Mouse (Mus musculus): Measurements from ENCODE around the gene Cyp2w1. TPM values are rescaled to one million over a fixed set of nuclear protein-coding genes. Genes with fewer than 3 reads are reported as not detected.

The Cyp2w1 gene
- polyA plus RNA-seq, 1 experiment from 2014 or later = 0.41 TPM

GRCm38 (mm10) chr5:139404801-139405401 is 52.5 kb downstream of the Cyp2w1 start, which contains the start of gene C130050O18Rik:
TSS of gene C130050O18Rik (plus strand) at chr5:139405280.
- no peaks in the 10 kb centered on the region for H3K9me3 ChIP-seq (replicated peaks)
- no peaks in the 10 kb centered on the region for H3K36me3 ChIP-seq
- no peak within 1 kb of the TSS for H3K4me2 ChIP-seq (replicated peaks)
- H3K27ac ChIP-seq = peak within 1 kb of the TSS; percentile 44
- WGBS = 75% methylated on average over 6 of the region's 6 CpGs
- ATAC-seq (ENCODE audit: low FRiP score) = no peak
- no peak within 1 kb of the TSS for H3K4me3 ChIP-seq
- H3K4me1 ChIP-seq = peaks cover 19% of the 10 kb centered on the region
- H3K27me3 ChIP-seq = no peaks in the 10 kb centered on the region
- peak within 1 kb of the TSS; percentile 6; the same call in 1 of the 2 replicates for H3K9ac ChIP-seq

GRCm38 (mm10) chr5:139405478-139405877 is 53.1 kb downstream of the Cyp2w1 start:
- WGBS = 76% methylated on average over 7 of the region's 7 CpGs
- H3K4me1 ChIP-seq = peaks cover 19% of the 10 kb centered on the region
- H3K4me2 ChIP-seq (replicated peaks) = no peak overlapping the region
- H3K27me3 ChIP-seq = no peaks in the 10 kb centered on the region
- ATAC-seq (ENCODE audit: low FRiP score) = no peak
- no peaks in the 10 kb centered on the region for H3K9me3 ChIP-seq (replicated peaks)
- H3K9ac ChIP-seq = peak overlapping the region; percentile 6; the same call in 1 of the 2 replicates
- H3K27ac ChIP-seq = peak overlapping the region; percentile 44
- no peaks in the 10 kb centered on the region for H3K36me3 ChIP-seq
- H3K4me3 ChIP-seq = no peak overlapping the region

- H3K27ac ChIP-seq = peak overlapping the region; percentile 44
- 88% methylated on average over 3 of the region's 3 CpGs for WGBS
- no peaks in the 10 kb centered on the region for H3K27me3 ChIP-seq
- H3K9me3 ChIP-seq (replicated peaks) = no peaks in the 10 kb centered on the region
- peaks cover 19% of the 10 kb centered on the region for H3K4me1 ChIP-seq
- no peak overlapping the region for H3K9ac ChIP-seq
- no peaks in the 10 kb centered on the region for H3K36me3 ChIP-seq
- ATAC-seq (ENCODE audit: low FRiP score) = no peak
- H3K4me2 ChIP-seq (replicated peaks) = no peak overlapping the region
- no peak overlapping the region for H3K4me3 ChIP-seq
Observed at GRCm38 (mm10) chr5:139405953-139406352, 53.5 kb downstream of the Cyp2w1 start.

MicroRNAs within 50 kb of the gene (microRNA counts, 519-probe panel; counts per million panel counts)
- 470 counts per million, percentile 58 among the panel's probes with 10 or more counts for microRNA mmu-miR-339-3p
- 470 counts per million, percentile 58 among the panel's probes with 10 or more counts for microRNA mmu-miR-339-5p

Small RNAs within 50 kb of the gene (microRNA-seq; reads per million reads assigned to microRNA genes)
- gene Mir339 = 524 reads per million, percentile 67 among the genes with 10 or more reads in this experiment

Other genes with a start within 250 kb of the Cyp2w1 start
- gene Prkar1b, start 202.6 kb upstream of the Cyp2w1 start, polyA plus RNA-seq (2016; fragmentation: Nextera tagmentation; extraction: Ambion mirVana) = 70.1 and 72.6 TPM in 2 replicates
- gene Dnaaf5, start 202.4 kb upstream of the Cyp2w1 start, polyA plus RNA-seq (2016; fragmentation: Nextera tagmentation; extraction: Ambion mirVana) = 6.5 and 8.0 TPM in 2 replicates
- 50.4 and 55.3 TPM in 2 replicates for gene Sun1, start 152.0 kb upstream of the Cyp2w1 start, polyA plus RNA-seq (2016; fragmentation: Nextera tagmentation; extraction: Ambion mirVana)
- 123 and 126 TPM in 2 replicates for gene Get4, start 100.3 kb upstream of the Cyp2w1 start, polyA plus RNA-seq (2016; fragmentation: Nextera tagmentation; extraction: Ambion mirVana)
- gene Adap1, start 27.0 kb upstream of the Cyp2w1 start, polyA plus RNA-seq (2016; fragmentation: Nextera tagmentation; extraction: Ambion mirVana) = 13.1 and 13.7 TPM in 2 replicates
- gene Cox19, start 1.2 kb upstream of the Cyp2w1 start, polyA plus RNA-seq (2016; fragmentation: Nextera tagmentation; extraction: Ambion mirVana) = 107 and 117 TPM in 2 replicates
- 1.8 and 2.4 TPM in 2 replicates for gene Gpr146, start 25.1 kb downstream of the Cyp2w1 start, polyA plus RNA-seq (2016; fragmentation: Nextera tagmentation; extraction: Ambion mirVana)
- 0.45 and 0.90 TPM in 2 replicates for gene C130050O18Rik, start 52.7 kb downstream of the Cyp2w1 start, polyA plus RNA-seq (2016; fragmentation: Nextera tagmentation; extraction: Ambion mirVana)
- gene Gper1, start 70.5 kb downstream of the Cyp2w1 start, polyA plus RNA-seq (2016; fragmentation: Nextera tagmentation; extraction: Ambion mirVana) = 5.0 TPM in 2 replicates
- 22.9 and 26.3 TPM in 2 replicates for gene 3110082I17Rik, start 107.9 kb downstream of the Cyp2w1 start, polyA plus RNA-seq (2016; fragmentation: Nextera tagmentation; extraction: Ambion mirVana)
- 12.0 and 14.6 TPM in 2 replicates for gene Zfand2a, start 131.9 kb downstream of the Cyp2w1 start, polyA plus RNA-seq (2016; fragmentation: Nextera tagmentation; extraction: Ambion mirVana)
- gene Uncx, start 190.9 kb downstream of the Cyp2w1 start, polyA plus RNA-seq (2016; fragmentation: Nextera tagmentation; extraction: Ambion mirVana) = 97.3 and 99.4 TPM in 2 replicates

Measured in hindbrain, embryonic 12.5 days (tissue).